ENCODE assay signal across 8 mouse cellular contexts in the genomic region with DNA sequence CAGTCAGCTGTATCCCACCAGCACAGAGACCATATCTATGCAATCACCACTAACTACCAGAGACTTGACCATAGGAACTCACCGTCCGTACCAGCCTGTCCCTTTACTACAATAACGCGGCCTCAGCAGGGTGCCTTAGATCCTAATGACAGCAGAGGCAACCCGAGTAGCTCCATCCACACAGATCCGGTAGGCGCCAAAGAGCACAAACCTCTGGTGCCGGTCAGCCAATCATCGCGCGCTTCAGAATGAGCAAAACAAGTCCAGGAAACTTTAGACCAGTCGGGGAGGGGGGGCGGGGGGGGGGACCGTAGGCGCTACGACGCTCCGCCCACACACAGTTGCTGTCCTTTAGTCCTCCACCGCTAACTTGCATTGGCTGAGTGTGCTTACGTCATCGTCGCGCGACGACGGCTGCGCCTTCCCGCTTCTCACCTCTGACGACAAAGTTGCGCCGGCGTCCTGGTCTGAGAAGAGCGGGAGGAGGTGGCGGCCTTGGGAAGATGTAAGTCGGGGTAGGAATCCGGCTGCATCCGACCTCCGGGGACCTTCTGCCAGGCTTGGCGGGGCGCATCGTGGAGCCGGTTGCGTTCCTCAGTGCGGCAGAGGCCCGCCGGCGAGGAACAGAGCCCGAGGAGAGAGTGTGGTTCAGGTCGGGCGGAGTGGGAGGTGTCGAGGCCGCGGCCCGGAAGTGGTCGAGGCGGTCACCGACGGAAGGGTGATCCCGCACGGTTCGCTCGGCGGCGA. TPM values are rescaled to one million over a fixed set of nuclear protein-coding genes. Genes with fewer than 3 reads are reported as not detected.
DNase-seq lines count a peak whose midpoint lies in the region; ATAC-seq and TF ChIP-seq lines count a peak whose summit lies in the region.

Rnps1 (plus strand) TSS at position 336 of the 747 bp plus-strand sequence.

- TF ChIP-seq EP300 in heart, postnatal 0 days (IDR thresholded peaks at IDR 0.05; ENCODE audit: low read depth), result peak; percentile 63

- peak; percentile 96 for ATAC-seq in forebrain, embryonic 12.5 days (ENCODE audit: low FRiP score)
- ATAC-seq in heart, postnatal 0 days (ENCODE audit: insufficient read depth, low read depth), result peak; percentile 93
- ATAC-seq in liver, embryonic 16.5 days (ENCODE audit: low read depth), result peak; percentile 90
- ATAC-seq in neural tube, embryonic 13.5 days (ENCODE audit: low read depth), result peak; percentile 97

- peak; percentile 57 for TF ChIP-seq POLR2A in testis, adult 2 months (IDR thresholded peaks at IDR 0.05; ENCODE audit: control insufficient read depth, low read depth, low read length)

- H3K36me3 ChIP-seq in E14TG2a.4 (ENCODE audit: insufficient read depth, low read length), result peaks cover 58% of the 10 kb centered on the region
- peaks cover 50% of the 10 kb centered on the region for H3K36me3 ChIP-seq in forebrain, embryonic 12.5 days (replicated peaks)
- H3K36me3 ChIP-seq in heart, postnatal 0 days (replicated peaks; ENCODE audit: control insufficient read depth, insufficient read depth, low read length), result peaks cover 49% of the 10 kb centered on the region
- peaks cover 34% of the 10 kb centered on the region for H3K36me3 ChIP-seq in liver, embryonic 16.5 days (ENCODE audit: control insufficient read depth, insufficient read depth)
- peaks cover 55% of the 10 kb centered on the region for H3K36me3 ChIP-seq in neural tube, embryonic 13.5 days
- no peaks in the 10 kb centered on the region for H3K36me3 ChIP-seq in testis, adult 2 months (ENCODE audit: control insufficient read depth, insufficient read depth, low read length)

- WGBS in forebrain, embryonic 12.5 days, result under 1% methylated on average over 63 of the region's 64 CpGs
- WGBS in heart, postnatal 0 days, result under 1% methylated on average over 64 of the region's 64 CpGs
- WGBS in liver, embryonic 16.5 days (ENCODE audit: insufficient replicate concordance), result under 1% methylated on average over 64 of the region's 64 CpGs
- under 1% methylated on average over 64 of the region's 64 CpGs for WGBS in neural tube, embryonic 13.5 days

- no peaks in the 10 kb centered on the region for H3K9me3 ChIP-seq in E14TG2a.4 (ENCODE audit: low read length)
- H3K9me3 ChIP-seq in forebrain, embryonic 12.5 days, result no peaks in the 10 kb centered on the region
- no peaks in the 10 kb centered on the region for H3K9me3 ChIP-seq in heart, postnatal 0 days (replicated peaks; ENCODE audit: control insufficient read depth, low read length)
- H3K9me3 ChIP-seq in liver, embryonic 16.5 days (replicated peaks; ENCODE audit: control insufficient read depth, low read length), result no peaks in the 10 kb centered on the region
- no peaks in the 10 kb centered on the region for H3K9me3 ChIP-seq in neural tube, embryonic 13.5 days

- peaks cover 49% of the 10 kb centered on the region for H3K4me1 ChIP-seq in E14TG2a.4 (replicated peaks; ENCODE audit: low read depth, low read length)
- peaks cover 37% of the 10 kb centered on the region for H3K4me1 ChIP-seq in forebrain, embryonic 12.5 days
- peaks cover 20% of the 10 kb centered on the region for H3K4me1 ChIP-seq in heart, postnatal 0 days (ENCODE audit: control insufficient read depth, insufficient read depth)
- H3K4me1 ChIP-seq in liver, embryonic 16.5 days (ENCODE audit: control insufficient read depth, low read depth, low read length), result peaks cover 38% of the 10 kb centered on the region
- peaks cover 41% of the 10 kb centered on the region for H3K4me1 ChIP-seq in neural tube, embryonic 13.5 days (replicated peaks)
- peaks cover 6% of the 10 kb centered on the region for H3K4me1 ChIP-seq in testis, adult 2 months (ENCODE audit: control insufficient read depth, insufficient read depth, low read length)

- no peak for TF ChIP-seq CTCF in E14TG2a.4 (conservative IDR thresholded peaks at IDR 0.05; ENCODE audit: low read length)
- TF ChIP-seq CTCF in heart, postnatal 0 days (IDR thresholded peaks at IDR 0.05; ENCODE audit: low read depth), result no peak
- no peak; the same call in 1 of the 2 replicates for TF ChIP-seq CTCF in testis, adult 2 months (IDR thresholded peaks at IDR 0.05; ENCODE audit: control insufficient read depth, insufficient read depth, insufficient replicate concordance, low read depth, low read length)

- H3K4me3 ChIP-seq in E14TG2a.4 (replicated peaks; ENCODE audit: low read length), result peak within 1 kb of the TSS; percentile 94
- H3K4me3 ChIP-seq in forebrain, embryonic 12.5 days (replicated peaks), result peak within 1 kb of the TSS; percentile 88
- H3K4me3 ChIP-seq in heart, postnatal 0 days (ENCODE audit: low read depth, low read length), result peak within 1 kb of the TSS; percentile 86
- H3K4me3 ChIP-seq in liver, embryonic 16.5 days (ENCODE audit: low read depth, low read length), result peak within 1 kb of the TSS; percentile 94
- peak within 1 kb of the TSS; percentile 97 for H3K4me3 ChIP-seq in neural tube, embryonic 13.5 days
- H3K4me3 ChIP-seq in testis, adult 2 months (ENCODE audit: control insufficient read depth, low read depth, low read length), result peak within 1 kb of the TSS; percentile 89

- H3K27ac ChIP-seq in forebrain, embryonic 12.5 days, result peak within 1 kb of the TSS; percentile 95
- H3K27ac ChIP-seq in heart, postnatal 0 days (ENCODE audit: low read depth), result peak within 1 kb of the TSS; percentile 89
- H3K27ac ChIP-seq in liver, embryonic 16.5 days (ENCODE audit: low read length), result peak within 1 kb of the TSS; percentile 98
- H3K27ac ChIP-seq in neural tube, embryonic 13.5 days (replicated peaks), result peak within 1 kb of the TSS; percentile 91
- peak within 1 kb of the TSS; percentile 93 for H3K27ac ChIP-seq in testis, adult 2 months (ENCODE audit: control insufficient read depth, insufficient read depth, low read depth, low read length)

- peak within 1 kb of the TSS; percentile 90 for H3K9ac ChIP-seq in forebrain, embryonic 12.5 days
- H3K9ac ChIP-seq in heart, postnatal 0 days (replicated peaks; ENCODE audit: low read depth, low read length), result peak within 1 kb of the TSS; percentile 88
- peak within 1 kb of the TSS; percentile 88 for H3K9ac ChIP-seq in liver, embryonic 16.5 days (ENCODE audit: low read depth, low read length)
- H3K9ac ChIP-seq in neural tube, embryonic 13.5 days, result peak within 1 kb of the TSS; percentile 96

- DNase-seq in c-Kit-positive CD71-positive TER-119-positive erythroid progenitor cells, embryonic 14.5 days (ENCODE audit: low spot score), result peak; percentile 100
- DNase-seq in heart, postnatal 0 days (ENCODE audit: low spot score), result peak; percentile 99
- DNase-seq in kidney, postnatal 4 days, result peak; percentile 99

- no peaks in the 10 kb centered on the region for H3K27me3 ChIP-seq in E14TG2a.4 (ENCODE audit: insufficient read depth, low read length)
- no peaks in the 10 kb centered on the region for H3K27me3 ChIP-seq in forebrain, embryonic 12.5 days
- no peaks in the 10 kb centered on the region for H3K27me3 ChIP-seq in heart, postnatal 0 days (ENCODE audit: control insufficient read depth, insufficient read depth, low read length)
- H3K27me3 ChIP-seq in liver, embryonic 16.5 days (ENCODE audit: control insufficient read depth, insufficient read depth, low read depth, low read length), result no peaks in the 10 kb centered on the region
- no peaks in the 10 kb centered on the region for H3K27me3 ChIP-seq in neural tube, embryonic 13.5 days
- no peaks in the 10 kb centered on the region for H3K27me3 ChIP-seq in testis, adult 2 months (ENCODE audit: control insufficient read depth, insufficient read depth, low read length)

- H3K4me2 ChIP-seq in forebrain, embryonic 12.5 days, result peak within 1 kb of the TSS; percentile 95
- H3K4me2 ChIP-seq in heart, postnatal 0 days (ENCODE audit: low read depth, low read length), result peak within 1 kb of the TSS; percentile 88
- peak within 1 kb of the TSS; percentile 86 for H3K4me2 ChIP-seq in liver, embryonic 16.5 days (ENCODE audit: low read depth, low read length)
- peak within 1 kb of the TSS; percentile 89 for H3K4me2 ChIP-seq in neural tube, embryonic 13.5 days

RNA-seq across cellular contexts. Expression of gene Rnps1, which starts in this region (rescaled TPM):
- 391 and 404 TPM in 2 replicates for polyA plus RNA-seq in forebrain, embryonic 12.5 days (2016; fragmentation: Nextera tagmentation; extraction: Ambion mirVana)
- 123 and 174 TPM in 2 replicates for total RNA-seq in heart, postnatal 0 days (2014; rRNA removed; ENCODE audit: low replicate concordance)
- 127 and 135 TPM in 2 replicates for polyA plus RNA-seq in heart, postnatal 0 days (2015; fragmentation: Nextera tagmentation; extraction: Ambion mirVana)
- 96.9 and 101 TPM in 2 replicates for polyA plus RNA-seq in liver, embryonic 16.5 days (2015; fragmentation: Nextera tagmentation; extraction: Ambion mirVana)
- 307 and 315 TPM in 2 replicates for polyA plus RNA-seq in neural tube, embryonic 13.5 days (2015; fragmentation: Nextera tagmentation; extraction: Ambion mirVana)
- polyA plus RNA-seq in testis, adult 2 months (2012; rRNA removed), result 65.0 and 68.5 TPM in 2 replicates

Comparison
In these comparisons a context has a peak if more than half of its experiments do, and no peak if none do; other contexts are left out.
1. Peak in every context shown above with its lines: DNase-seq, ATAC-seq, H3K4me3 ChIP-seq and H3K27ac ChIP-seq.